Mouse (Mus musculus): ENCODE measurements around the gene Thsd4. TPM values are rescaled to one million over a fixed set of nuclear protein-coding genes. Genes with fewer than 3 reads are reported as not detected.
"Not testable (repeated sequence)": the region's sequence is repeated elsewhere in the genome, so short reads cannot be mapped to it uniquely, and the experiment has no call there.

Thsd4 gene
- polyA plus RNA-seq, 1 experiment from 2014 or later: 24.5 TPM

DNA sequence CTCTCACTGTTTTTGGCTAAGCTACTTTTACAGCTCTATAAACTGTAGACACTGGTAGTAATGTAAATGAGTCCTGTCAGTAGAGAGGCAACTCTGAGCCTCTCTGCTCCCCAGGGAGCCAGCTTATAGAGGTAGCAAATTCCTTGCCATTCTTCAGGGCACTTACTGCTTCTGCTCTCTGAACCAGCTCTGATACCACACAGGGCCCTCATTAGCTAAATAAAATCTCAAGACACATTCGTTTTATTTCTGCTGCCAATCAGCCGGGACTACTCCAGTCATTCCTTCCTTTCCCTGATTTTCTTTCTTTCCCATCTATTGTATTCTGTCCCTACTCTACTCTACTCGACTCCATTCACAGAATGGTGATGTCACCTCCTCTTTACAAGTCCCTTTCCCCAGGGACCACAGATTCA lies 236.8 kb downstream of the Thsd4 start:
- WGBS: 28% methylated on average over 3 of the region's 3 CpGs
- no peak for ATAC-seq (ENCODE audit: low FRiP score, low TSS enrichment)
- Histone ChIP-seq H3K4me1 (ENCODE audit: insufficient read depth, low read length) (peaks cover 20% of the 10 kb centered on the region), H3K4me2 (replicated peaks; ENCODE audit: low read depth, low read length) (no peak overlapping the region), H3K9ac (replicated peaks; ENCODE audit: low read length) (no peak overlapping the region), H3K4me3 (ENCODE audit: low read length) (no peak overlapping the region), H3K36me3 (ENCODE audit: insufficient read depth, low read length) (no peaks in the 10 kb centered on the region), H3K27ac (ENCODE audit: low read length) (no peak overlapping the region), H3K27me3 (ENCODE audit: insufficient read depth, low read length) (no peaks in the 10 kb centered on the region), H3K9me3 (ENCODE audit: low read length) (no peaks in the 10 kb centered on the region)

GRCm38 (mm10) chr9:60284318-60284717 lies 237.5 kb downstream of the Thsd4 start:
- peaks cover 26% of the 10 kb centered on the region for H3K4me1 ChIP-seq (ENCODE audit: insufficient read depth, low read length)
- no peak overlapping the region for H3K4me3 ChIP-seq (ENCODE audit: low read length)
- no peak overlapping the region for H3K9ac ChIP-seq (replicated peaks; ENCODE audit: low read length)
- H3K9me3 ChIP-seq (ENCODE audit: low read length): no peaks in the 10 kb centered on the region
- H3K27me3 ChIP-seq (ENCODE audit: insufficient read depth, low read length): no peaks in the 10 kb centered on the region
- no peak overlapping the region for H3K27ac ChIP-seq (ENCODE audit: low read length)
- no peak for ATAC-seq (ENCODE audit: low FRiP score, low TSS enrichment)
- 75% methylated on average over 1 of the region's 1 CpGs for WGBS
- no peaks in the 10 kb centered on the region for H3K36me3 ChIP-seq (ENCODE audit: insufficient read depth, low read length)
- no peak overlapping the region for H3K4me2 ChIP-seq (replicated peaks; ENCODE audit: low read depth, low read length)

DNA sequence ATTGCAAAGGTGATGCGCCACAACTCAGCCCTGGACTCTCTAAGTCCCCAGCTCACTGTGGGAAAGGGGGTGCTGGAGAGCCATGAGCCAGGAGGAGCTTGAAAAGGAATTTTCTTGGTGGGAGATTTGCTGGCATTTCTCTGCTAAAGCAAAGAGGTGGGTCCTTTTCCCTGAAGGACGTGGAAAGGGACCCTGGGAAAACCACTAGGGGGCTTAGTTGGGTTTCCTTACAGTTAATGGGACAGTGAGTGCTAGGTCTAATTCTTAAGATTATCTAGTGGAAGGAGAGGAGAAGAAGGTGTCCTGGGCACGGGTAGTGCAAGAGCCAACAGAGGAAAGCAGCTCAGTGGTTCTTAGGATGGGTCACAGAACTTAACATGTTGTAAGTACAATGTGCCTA lies 238.3 kb downstream of the Thsd4 start:
- Histone ChIP-seq H3K27ac (ENCODE audit: low read length) (no peak overlapping the region), H3K9me3 (ENCODE audit: low read length) (no peaks in the 10 kb centered on the region), H3K4me1 (ENCODE audit: insufficient read depth, low read length) (peaks cover 26% of the 10 kb centered on the region), H3K36me3 (ENCODE audit: insufficient read depth, low read length) (no peaks in the 10 kb centered on the region), H3K4me3 (ENCODE audit: low read length) (no peak overlapping the region), H3K27me3 (ENCODE audit: insufficient read depth, low read length) (no peaks in the 10 kb centered on the region), H3K4me2 (replicated peaks; ENCODE audit: low read depth, low read length) (no peak overlapping the region), H3K9ac (replicated peaks; ENCODE audit: low read length) (no peak overlapping the region)
- no peak for ATAC-seq (ENCODE audit: low FRiP score, low TSS enrichment)
- WGBS: 59% methylated on average over 3 of the region's 3 CpGs

- ATAC-seq (ENCODE audit: low FRiP score, low TSS enrichment): peak; percentile 76
- 51% methylated on average over 11 of the region's 11 CpGs for WGBS
- H3K4me2 ChIP-seq (replicated peaks; ENCODE audit: low read depth, low read length): no peak overlapping the region
- no peak overlapping the region for H3K27ac ChIP-seq (ENCODE audit: low read length)
- H3K27me3 ChIP-seq (ENCODE audit: insufficient read depth, low read length): no peaks in the 10 kb centered on the region
- H3K36me3 ChIP-seq (ENCODE audit: insufficient read depth, low read length): no peaks in the 10 kb centered on the region
- H3K9ac ChIP-seq (replicated peaks; ENCODE audit: low read length): no peak overlapping the region
- H3K4me1 ChIP-seq (ENCODE audit: insufficient read depth, low read length): peaks cover 34% of the 10 kb centered on the region
- H3K9me3 ChIP-seq (ENCODE audit: low read length): no peaks in the 10 kb centered on the region
- H3K4me3 ChIP-seq (ENCODE audit: low read length): no peak overlapping the region
These were observed 240.6 kb downstream of the Thsd4 start for GRCm38 (mm10) chr9:60281281-60281680.

- 83% methylated on average over 5 of the region's 5 CpGs for WGBS
- 0 out of 2 replicates have a peak overlapping the region, but pooled peaks have one; percentile 4 for H3K27ac ChIP-seq (ENCODE audit: low read length)
- no peak for ATAC-seq (ENCODE audit: low FRiP score, low TSS enrichment)
These were observed 241.1 kb downstream of the Thsd4 start for GRCm38 (mm10) chr9:60280786-60281185.

GRCm38 (mm10) chr9:60279556-60279955 lies 242.3 kb downstream of the Thsd4 start:
- Histone ChIP-seq H3K4me3 (ENCODE audit: low read length) (no peak overlapping the region), H3K4me1 (ENCODE audit: insufficient read depth, low read length) (peaks cover 44% of the 10 kb centered on the region), H3K9me3 (ENCODE audit: low read length) (no peaks in the 10 kb centered on the region), H3K27ac (ENCODE audit: low read length) (no peak overlapping the region), H3K27me3 (ENCODE audit: insufficient read depth, low read length) (no peaks in the 10 kb centered on the region), H3K4me2 (replicated peaks; ENCODE audit: low read depth, low read length) (no peak overlapping the region), H3K9ac (replicated peaks; ENCODE audit: low read length) (no peak overlapping the region), H3K36me3 (ENCODE audit: insufficient read depth, low read length) (no peaks in the 10 kb centered on the region)
- 75% methylated on average over 6 of the region's 6 CpGs for WGBS
- no peak for ATAC-seq (ENCODE audit: low FRiP score, low TSS enrichment)

More at GRCm38 (mm10) chr9:60280786-60281185, 241.1 kb downstream of the Thsd4 start:
- no peak overlapping the region for H3K4me3 ChIP-seq (ENCODE audit: low read length)
- no peak overlapping the region for H3K4me2 ChIP-seq (replicated peaks; ENCODE audit: low read depth, low read length)
- H3K9ac ChIP-seq (replicated peaks; ENCODE audit: low read length): no peak overlapping the region
- H3K27me3 ChIP-seq (ENCODE audit: insufficient read depth, low read length): no peaks in the 10 kb centered on the region
- no peaks in the 10 kb centered on the region for H3K36me3 ChIP-seq (ENCODE audit: insufficient read depth, low read length)
- peaks cover 39% of the 10 kb centered on the region for H3K4me1 ChIP-seq (ENCODE audit: insufficient read depth, low read length)
- H3K9me3 ChIP-seq (ENCODE audit: low read length): no peaks in the 10 kb centered on the region

- Histone ChIP-seq H3K4me3 (ENCODE audit: low read length) (no peak overlapping the region), H3K4me1 (ENCODE audit: insufficient read depth, low read length) (peaks cover 45% of the 10 kb centered on the region), H3K27ac (ENCODE audit: low read length) (peak overlapping the region; percentile 75), H3K4me2 (replicated peaks; ENCODE audit: low read depth, low read length) (no peak overlapping the region), H3K36me3 (ENCODE audit: insufficient read depth, low read length) (no peaks in the 10 kb centered on the region), H3K9ac (replicated peaks; ENCODE audit: low read length) (no peak overlapping the region), H3K27me3 (ENCODE audit: insufficient read depth, low read length) (no peaks in the 10 kb centered on the region), H3K9me3 (ENCODE audit: low read length) (no peaks in the 10 kb centered on the region)
- peak; percentile 69 for ATAC-seq (ENCODE audit: low FRiP score, low TSS enrichment)
- WGBS: 11% methylated on average over 5 of the region's 5 CpGs
These were observed 245.5 kb downstream of the Thsd4 start for GRCm38 (mm10) chr9:60276351-60276750.

- Histone ChIP-seq H3K27ac (ENCODE audit: low read length) (peak overlapping the region; percentile 75), H3K4me3 (ENCODE audit: low read length) (no peak overlapping the region), H3K36me3 (ENCODE audit: insufficient read depth, low read length) (no peaks in the 10 kb centered on the region), H3K9me3 (ENCODE audit: low read length) (no peaks in the 10 kb centered on the region), H3K27me3 (ENCODE audit: insufficient read depth, low read length) (no peaks in the 10 kb centered on the region), H3K4me2 (replicated peaks; ENCODE audit: low read depth, low read length) (no peak overlapping the region), H3K4me1 (ENCODE audit: insufficient read depth, low read length) (peaks cover 37% of the 10 kb centered on the region), H3K9ac (replicated peaks; ENCODE audit: low read length) (peak overlapping the region; percentile 53; the same call in 1 of the 2 replicates)
- peak; percentile 53; the same call in 1 of the 2 replicates for ATAC-seq (ENCODE audit: low FRiP score, low TSS enrichment)
- 14% methylated on average over 12 of the region's 12 CpGs for WGBS
These were observed 246.3 kb downstream of the Thsd4 start for GRCm38 (mm10) chr9:60275410-60276159.

- no peak overlapping the region for H3K4me2 ChIP-seq (replicated peaks; ENCODE audit: low read depth, low read length)
- H3K4me3 ChIP-seq (ENCODE audit: low read length): no peak overlapping the region
- no peak overlapping the region for H3K27ac ChIP-seq (ENCODE audit: low read length)
- peaks cover 31% of the 10 kb centered on the region for H3K4me1 ChIP-seq (ENCODE audit: insufficient read depth, low read length)
- no peaks in the 10 kb centered on the region for H3K27me3 ChIP-seq (ENCODE audit: insufficient read depth, low read length)
- ATAC-seq (ENCODE audit: low FRiP score, low TSS enrichment): no peak
- H3K36me3 ChIP-seq (ENCODE audit: insufficient read depth, low read length): no peaks in the 10 kb centered on the region
- no peak overlapping the region for H3K9ac ChIP-seq (replicated peaks; ENCODE audit: low read length)
- no peaks in the 10 kb centered on the region for H3K9me3 ChIP-seq (ENCODE audit: low read length)
- 54% methylated on average over 4 of the region's 4 CpGs for WGBS
These were observed 247.3 kb downstream of the Thsd4 start for GRCm38 (mm10) chr9:60274503-60274902.

DNA sequence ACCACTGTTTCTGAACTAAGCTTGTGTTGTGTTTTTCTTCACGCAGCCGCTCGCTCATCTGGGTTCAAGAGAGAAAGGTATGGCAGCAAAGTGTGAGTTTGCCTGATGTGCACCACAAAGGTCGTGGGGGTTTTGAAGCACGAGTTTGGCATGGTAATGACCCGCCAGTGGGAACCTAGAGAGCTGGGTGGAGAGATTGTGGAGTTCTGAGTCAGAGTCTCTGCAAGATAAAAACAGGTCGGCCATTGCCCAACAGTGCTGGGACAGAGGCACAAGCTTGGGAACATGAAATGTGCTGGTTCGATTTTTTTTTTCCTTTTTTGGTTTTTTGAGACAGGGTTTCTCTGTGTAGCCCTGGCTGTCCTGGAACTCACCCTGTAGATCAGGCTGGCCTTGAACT lies 249.5 kb downstream of the Thsd4 start:
- ATAC-seq (ENCODE audit: low FRiP score, low TSS enrichment); H3K9me3 ChIP-seq (ENCODE audit: low read length): not testable (repeated sequence)
- 79% methylated on average over 8 of the region's 8 CpGs for WGBS

More for the DNA sequence above, 249.5 kb downstream of the Thsd4 start:
- not testable (repeated sequence) for H3K36me3 ChIP-seq (ENCODE audit: insufficient read depth, low read length); H3K9ac ChIP-seq (replicated peaks; ENCODE audit: low read length); H3K27me3 ChIP-seq (ENCODE audit: insufficient read depth, low read length); H3K4me3 ChIP-seq (ENCODE audit: low read length); H3K4me2 ChIP-seq (replicated peaks; ENCODE audit: low read depth, low read length); H3K27ac ChIP-seq (ENCODE audit: low read length)
- H3K4me1 ChIP-seq (ENCODE audit: insufficient read depth, low read length): peaks cover 29% of the 10 kb centered on the region

Data from kidney, embryonic 16.5 days (tissue).